Mouse (Mus musculus) liver, adult 10 weeks (tissue): ENCODE measurements around the gene Zbtb7a. TPM values are rescaled to one million over a fixed set of nuclear protein-coding genes. Genes with fewer than 3 reads are reported as not detected.

ENCODE experiments used
- polyA plus RNA-seq: library from polyadenylated mRNA; stranded (reverse); fragments of 350-450 nt; fragmentation: Illumina TruSeq; extraction: RNeasy Lipid Tissue Mini Kit (QIAGEN cat#74804); gene quantifications from one replicate; pipeline ENCODE4 v1.2.3, GENCODE M21; 2014; ENCODE audit warnings: low read depth, low replicate concordance

Gene Zbtb7a
- 6.0 TPM for polyA plus RNA-seq

DNA sequence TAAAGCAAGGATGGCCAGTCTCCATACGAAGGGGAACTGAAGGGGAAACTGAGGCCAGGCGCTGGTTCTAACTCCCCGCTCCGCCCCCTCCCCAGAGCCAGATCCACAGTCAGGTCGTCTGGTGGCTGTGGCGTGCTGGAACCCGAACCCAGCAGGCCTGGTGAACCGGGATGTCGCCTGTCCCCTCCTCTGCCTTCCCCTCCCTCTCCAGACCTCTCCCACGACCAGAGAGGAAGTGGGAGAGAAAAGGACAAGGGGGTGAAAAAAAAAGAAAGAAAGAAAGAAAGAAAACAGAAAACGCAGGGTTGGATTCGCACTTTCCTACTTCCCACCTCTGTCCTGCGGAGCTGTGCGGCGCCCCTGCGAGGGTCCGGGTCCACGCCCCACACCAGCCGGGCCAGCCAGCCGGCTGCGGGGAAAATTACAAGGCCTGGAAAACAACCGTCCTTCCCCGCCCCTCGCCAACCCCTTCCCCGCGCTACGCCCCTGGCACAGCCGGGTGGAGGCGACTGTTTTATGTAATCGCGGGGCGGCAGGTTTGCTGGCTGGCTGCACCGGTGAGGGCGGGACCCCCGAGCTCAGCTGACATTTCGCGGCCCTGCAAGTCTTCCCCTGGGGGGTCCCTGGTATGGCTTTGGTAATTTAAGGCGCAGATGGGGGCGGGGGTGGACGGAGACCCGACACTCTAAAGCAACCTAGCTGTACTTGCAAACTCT is at the start of gene Zbtb7a:
TSS of gene Zbtb7a (plus strand) at position 255 of the 716 bp plus-strand sequence.

DNA sequence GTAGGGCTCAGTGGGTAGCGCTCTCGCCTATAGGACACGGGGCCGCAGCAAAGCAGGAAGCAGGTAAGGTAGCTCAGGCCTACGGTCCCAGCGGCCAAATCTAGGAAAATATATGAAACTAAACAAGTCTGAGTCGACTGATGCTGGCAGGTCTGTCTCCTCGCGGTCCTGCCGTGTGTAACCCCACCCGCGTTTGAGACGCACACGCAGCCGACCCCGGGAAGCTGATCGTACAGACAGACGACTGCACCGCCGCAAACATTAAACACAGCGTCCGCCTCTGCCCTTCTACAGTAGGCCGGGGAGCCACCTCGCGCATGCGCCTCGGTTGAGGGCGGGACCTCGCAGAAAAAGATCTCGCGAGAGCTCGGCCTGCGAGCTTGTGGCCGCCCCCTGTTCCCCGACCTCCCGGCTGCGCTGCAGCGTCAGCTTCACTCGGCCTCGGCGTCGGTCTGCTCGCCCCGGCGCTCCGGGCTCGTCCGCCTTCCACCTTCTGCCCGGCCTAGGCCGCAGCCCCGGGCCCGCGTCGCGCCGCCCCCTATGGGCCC is 29.4 kb upstream of the Zbtb7a start, which contains the start of gene Map2k2:
TSS of gene Map2k2 (plus strand) at position 351 of the 548 bp plus-strand sequence.

DNA sequence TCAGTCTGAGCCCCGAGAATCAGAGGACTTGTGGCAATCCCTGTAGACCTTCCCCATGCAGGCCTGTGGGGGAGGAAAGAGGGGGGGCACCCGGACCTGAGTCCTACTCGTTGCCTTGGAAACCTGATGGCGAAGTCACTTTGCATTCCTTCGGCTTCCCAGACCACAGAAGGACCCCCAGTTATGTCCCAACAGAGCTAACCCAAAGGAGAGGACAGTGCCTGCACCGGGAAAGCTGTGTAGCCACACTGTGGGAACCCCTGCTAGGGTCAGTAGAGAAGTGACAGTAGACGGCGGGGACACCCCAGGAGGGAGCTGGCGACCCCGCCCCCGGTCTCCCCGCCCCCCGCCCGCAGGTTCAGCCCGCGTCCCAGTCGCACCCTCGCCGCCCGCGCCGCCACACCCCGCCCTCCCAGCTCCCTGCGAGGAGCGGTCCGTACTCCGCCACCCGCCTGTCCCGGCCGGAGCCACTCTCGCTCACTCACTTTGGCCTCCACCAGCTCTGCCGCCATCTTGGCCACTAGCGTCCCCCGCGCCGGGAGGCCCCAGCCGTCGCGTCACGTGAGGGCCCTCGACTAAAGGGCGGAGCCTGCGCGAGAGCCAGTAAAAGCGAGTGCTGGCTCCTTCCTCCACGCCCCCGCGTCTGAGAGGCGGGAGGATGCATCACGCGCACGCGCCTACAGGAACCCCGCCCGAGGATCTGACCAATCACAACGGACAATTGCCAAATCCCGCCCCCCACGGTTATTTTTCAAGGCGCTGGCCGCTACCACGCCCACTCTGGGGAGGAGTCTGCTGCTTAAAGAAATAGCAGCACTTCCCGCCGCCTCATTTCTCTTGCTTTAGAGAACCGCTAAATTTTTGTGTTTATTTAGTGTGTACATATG is 32.4 kb downstream of the Zbtb7a start, which contains the start of gene Pias4:
TSS of gene Pias4 (minus strand) at position 724 of the 887 bp plus-strand sequence.

DNA sequence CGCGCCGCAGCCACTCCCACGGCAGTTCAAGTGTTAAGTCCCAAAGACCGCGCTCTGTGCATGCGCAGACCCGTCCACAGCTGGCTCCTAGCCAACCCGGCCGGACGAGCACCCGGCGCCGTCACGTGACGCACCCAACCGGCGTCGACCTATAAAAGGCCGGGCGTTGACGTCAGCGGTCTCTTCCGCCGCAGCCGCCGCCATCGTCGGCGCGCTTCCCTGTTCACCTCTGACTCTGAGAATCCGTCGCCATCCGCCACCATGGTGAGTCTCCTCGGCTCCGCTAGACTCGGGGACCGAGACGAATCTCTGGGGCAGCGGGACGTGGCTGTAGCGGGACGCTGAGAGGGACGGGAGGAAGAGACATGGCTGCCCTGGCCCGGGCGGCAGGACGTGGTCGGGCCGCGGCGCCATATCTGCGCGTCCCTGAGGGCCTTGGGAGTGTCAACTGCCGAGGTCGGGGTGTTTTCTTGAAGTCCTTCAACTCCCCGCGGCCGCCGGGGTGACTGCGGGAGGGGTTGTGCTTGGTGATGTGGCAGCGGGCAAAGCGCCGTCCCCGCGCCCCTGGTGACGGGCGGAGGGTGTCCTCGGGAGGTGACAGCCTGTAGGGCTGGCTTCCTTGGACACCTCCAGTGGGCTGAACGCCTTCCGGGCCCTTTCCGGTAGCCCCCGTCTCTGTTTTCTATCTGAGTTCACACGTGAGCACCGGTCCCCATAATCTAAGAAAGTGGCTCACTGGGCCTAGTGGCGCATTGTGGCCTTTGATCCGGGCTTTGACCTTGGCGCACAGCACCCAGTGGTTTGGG is 41.6 kb downstream of the Zbtb7a start, which contains the start of gene Eef2:
TSS of gene Eef2 (plus strand) at position 166 of the 806 bp plus-strand sequence.

DNA sequence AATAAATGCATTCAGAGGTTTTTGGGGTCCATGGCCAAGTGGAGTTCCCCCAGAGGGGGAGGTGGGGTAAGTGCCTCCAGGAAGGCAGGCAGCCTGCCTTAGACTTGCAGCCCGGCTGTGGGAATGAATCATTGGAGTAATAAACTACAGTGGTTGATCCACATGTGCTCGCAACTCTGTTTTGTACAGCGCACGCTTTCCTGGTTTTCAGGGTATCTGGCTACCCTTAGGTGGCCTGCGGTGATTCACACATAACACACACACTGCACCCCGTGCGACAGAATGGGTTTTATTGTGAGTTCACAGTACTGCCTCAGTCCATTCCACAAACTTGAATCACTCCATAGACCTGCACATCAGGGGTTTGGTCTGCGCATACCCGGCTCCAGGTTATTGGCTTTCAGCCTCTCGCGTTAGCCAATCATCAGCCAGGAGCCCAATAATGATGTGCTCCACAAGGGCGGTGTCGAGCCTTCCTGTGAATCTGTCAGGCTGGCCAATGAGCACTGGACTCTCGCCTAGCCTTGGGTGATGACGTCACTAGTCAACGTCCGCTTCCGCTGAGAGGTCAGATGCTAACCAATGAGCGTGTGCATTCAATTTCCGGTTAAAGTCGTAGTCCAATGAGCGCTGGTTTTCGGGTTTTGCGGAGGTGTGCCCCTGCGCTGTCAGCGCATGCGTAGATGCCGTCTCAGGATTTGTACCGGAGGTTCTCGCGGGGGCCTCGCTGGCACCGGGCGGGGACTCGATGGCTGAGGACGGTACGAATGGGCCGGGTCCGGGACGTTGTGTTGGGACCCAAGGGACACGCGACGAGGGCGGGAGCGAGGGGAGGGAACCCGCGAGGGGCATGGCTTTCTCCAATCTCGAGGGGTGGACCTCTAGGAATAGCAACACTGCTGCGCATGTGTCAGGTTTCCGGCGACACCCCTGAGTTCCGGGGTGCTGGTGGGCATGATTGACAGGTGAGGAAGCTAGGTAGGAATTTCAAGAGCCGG is 47.6 kb downstream of the Zbtb7a start, which contains the start of gene Dapk3:
TSS of gene Dapk3 (plus strand) at position 670 of the 998 bp plus-strand sequence.

DNA sequence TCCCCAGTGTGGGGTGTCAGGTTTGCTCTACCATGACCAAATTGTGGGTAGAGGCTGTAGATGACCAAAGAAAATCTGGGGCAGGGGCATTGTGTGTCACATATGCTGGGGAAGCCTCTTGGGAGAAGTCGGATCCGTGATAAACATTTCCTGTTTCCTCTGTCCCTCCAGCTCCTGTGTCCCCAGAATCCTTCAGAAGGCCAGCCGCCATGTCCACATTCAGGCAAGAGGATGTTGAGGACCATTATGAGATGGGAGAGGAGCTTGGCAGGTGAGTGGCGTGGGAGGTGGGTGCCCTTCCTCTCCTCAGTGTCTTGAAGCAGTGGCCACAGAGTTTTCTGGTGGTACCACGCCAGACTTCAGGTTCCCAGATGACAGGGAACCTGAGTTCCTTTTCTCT is 48.8 kb downstream of the Zbtb7a start, which contains the start of gene 4930442H23Rik:
TSS of gene 4930442H23Rik (minus strand) at position 45 of the 400 bp plus-strand sequence.

DNA sequence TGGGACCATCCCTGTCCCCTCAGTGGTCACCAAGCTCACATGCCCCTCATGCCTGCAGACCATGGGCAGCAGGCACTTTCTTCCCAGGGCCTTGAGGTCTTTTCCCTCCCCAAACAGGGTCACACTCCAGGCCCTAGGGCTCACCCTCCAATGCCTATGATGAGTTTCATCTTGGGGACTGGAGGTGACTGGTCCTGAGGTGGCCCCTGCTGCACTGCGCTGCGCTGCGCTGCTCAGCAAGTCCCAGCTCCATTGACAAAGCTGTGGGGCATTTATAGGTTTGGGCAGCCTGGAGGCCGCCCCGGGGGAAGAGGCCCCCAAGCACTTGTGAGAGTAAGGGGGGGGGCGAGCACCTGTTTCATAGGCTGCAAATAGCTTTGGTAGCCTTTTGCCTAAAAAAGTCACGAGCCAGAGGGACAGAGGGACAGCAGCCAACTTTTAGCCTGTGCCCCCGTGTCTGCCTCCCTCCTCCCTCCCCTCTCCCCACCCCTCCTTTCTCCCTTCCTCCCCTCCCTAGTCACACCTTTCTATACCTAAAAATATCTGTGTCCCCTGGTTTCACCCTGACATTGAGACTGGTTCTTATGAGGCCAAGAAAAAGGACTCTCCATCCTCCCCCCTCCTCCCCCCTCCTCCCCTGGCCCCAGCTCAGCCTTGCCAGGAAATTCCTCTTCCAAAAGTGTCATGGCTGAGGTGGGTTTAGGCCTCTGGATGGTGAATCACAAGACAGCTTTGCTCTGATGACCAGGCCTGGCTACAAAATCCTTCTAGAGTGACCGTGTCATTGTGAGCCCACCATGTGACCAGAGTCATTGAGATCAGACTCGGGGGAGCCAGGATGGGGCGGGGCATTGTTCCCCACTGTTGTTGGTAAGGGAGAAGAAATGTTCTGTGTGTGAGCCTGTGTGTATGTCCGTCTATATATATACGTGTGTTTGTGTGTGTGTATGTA is 67.1 kb downstream of the Zbtb7a start, which contains the start of gene Nmrk2:
TSS of gene Nmrk2 (minus strand) at position 245 of the 952 bp plus-strand sequence.

Other genes with a start within 250 kb of the Zbtb7a start
- gene Timm13, start 234.3 kb upstream of the Zbtb7a start, polyA plus RNA-seq = 0.45 TPM
- 0.19 TPM for gene Lmnb2, start 217.0 kb upstream of the Zbtb7a start, polyA plus RNA-seq
- gene Gadd45b, start 205.1 kb upstream of the Zbtb7a start, polyA plus RNA-seq = 2.0 TPM
- 0.21 TPM for gene Gng7, start 120.3 kb upstream of the Zbtb7a start, polyA plus RNA-seq
- gene Diras1, start 109.6 kb upstream of the Zbtb7a start, polyA plus RNA-seq = not detected
- gene Slc39a3, start 97.8 kb upstream of the Zbtb7a start, polyA plus RNA-seq = 0.29 TPM
- gene Sgta, start 75.0 kb upstream of the Zbtb7a start, polyA plus RNA-seq = 2.6 TPM
- gene Thop1, start 65.2 kb upstream of the Zbtb7a start, polyA plus RNA-seq = 0.37 TPM
- gene Creb3l3, start 36.3 kb upstream of the Zbtb7a start, polyA plus RNA-seq = 52.3 TPM
- 3.6 TPM for gene Map2k2, start 29.3 kb upstream of the Zbtb7a start, polyA plus RNA-seq
- gene Pias4, start 32.7 kb downstream of the Zbtb7a start, polyA plus RNA-seq = 0.61 TPM
- 34.4 TPM for gene Eef2, start 41.4 kb downstream of the Zbtb7a start, polyA plus RNA-seq
- not detected for gene Dapk3, start 47.8 kb downstream of the Zbtb7a start, polyA plus RNA-seq
- gene 4930442H23Rik, start 48.6 kb downstream of the Zbtb7a start, polyA plus RNA-seq = not detected
- gene Nmrk2, start 66.8 kb downstream of the Zbtb7a start, polyA plus RNA-seq = not detected
- gene Atcay, start 95.6 kb downstream of the Zbtb7a start, polyA plus RNA-seq = not detected
- not detected for gene Zfr2, start 97.9 kb downstream of the Zbtb7a start, polyA plus RNA-seq
- not detected for gene Matk, start 117.7 kb downstream of the Zbtb7a start, polyA plus RNA-seq
- 4.6 TPM for gene Mrpl54, start 131.7 kb downstream of the Zbtb7a start, polyA plus RNA-seq
- 1.1 TPM for gene Apba3, start 131.7 kb downstream of the Zbtb7a start, polyA plus RNA-seq
- 1.4 TPM for gene Tjp3, start 156.4 kb downstream of the Zbtb7a start, polyA plus RNA-seq
- gene Pip5k1c, start 157.7 kb downstream of the Zbtb7a start, polyA plus RNA-seq = 1.0 TPM
- gene Cactin, start 185.9 kb downstream of the Zbtb7a start, polyA plus RNA-seq = 0.24 TPM
- not detected for gene Tbxa2r, start 193.5 kb downstream of the Zbtb7a start, polyA plus RNA-seq
- not detected for gene Gipc3, start 208.0 kb downstream of the Zbtb7a start, polyA plus RNA-seq
- gene Hmg20b, start 215.3 kb downstream of the Zbtb7a start, polyA plus RNA-seq = 4.2 TPM
- 0.24 TPM for gene Mfsd12, start 222.3 kb downstream of the Zbtb7a start, polyA plus RNA-seq
- not detected for gene 4930404N11Rik, start 230.6 kb downstream of the Zbtb7a start, polyA plus RNA-seq
- gene Fzr1, start 243.3 kb downstream of the Zbtb7a start, polyA plus RNA-seq = 0.34 TPM
- not detected for gene Dohh, start 249.2 kb downstream of the Zbtb7a start, polyA plus RNA-seq
- gene Gm48551, start 249.2 kb downstream of the Zbtb7a start, polyA plus RNA-seq = not detected